Comparison of ENCODE assay signal across 15 mouse cellular contexts in the genomic region with DNA sequence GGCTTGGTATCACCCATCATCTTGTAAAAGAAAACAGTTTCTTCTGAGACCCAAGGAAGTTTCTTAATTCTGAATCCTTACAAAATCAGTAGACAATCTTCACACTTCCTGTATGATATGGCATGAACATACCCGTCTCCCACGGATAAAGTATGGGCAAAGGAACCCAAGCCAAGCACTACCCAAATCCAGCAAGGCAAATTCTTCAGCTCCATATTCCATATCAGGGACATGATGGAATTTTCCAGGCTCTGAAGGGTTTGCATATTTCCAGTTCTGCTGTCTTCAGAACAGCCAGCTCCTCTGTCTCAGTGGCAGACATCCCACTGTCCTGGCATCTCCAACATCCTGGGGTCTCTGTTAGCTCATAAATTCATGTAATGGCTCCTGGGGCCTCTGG. TPM values are rescaled to one million over a fixed set of nuclear protein-coding genes. Genes with fewer than 3 reads are reported as not detected.
"Had no signal": no experiment of that assay in that cellular context is flagged by ENCODE, and none has a peak within 500 bp of the region (broad histone marks: within the 10 kb centered on the region; RNA-seq: fewer than 3 reads in every experiment).

No protein-coding gene starts in this region.

- DNase-seq: forebrain, postnatal 0 days; gastrocnemius, postnatal 14 days; gastrocnemius, postnatal 36 days; heart, adult 18-20 months; heart, postnatal 10 days; kidney, adult 18-20 months; kidney, adult 8-10 months; kidney, postnatal 10 days; kidney, postnatal 25 days; kidney, postnatal 4 days; liver; liver, embryonic 13.5 days had no signal

RNA-seq across cellular contexts. Expression of gene Tgm3, which starts 22.5 kb away (rescaled TPM):
- total RNA-seq: gastrocnemius, adult 18-20 months; gastrocnemius, adult 8-10 months; gastrocnemius, postnatal 36 days; heart, adult 8-10 months had no signal
